Mouse (Mus musculus): ENCODE data around the gene Nav2. TPM values are rescaled to one million over a fixed set of nuclear protein-coding genes. Genes with fewer than 3 reads are reported as not detected.

Nav2 gene
- polyA plus RNA-seq, 1 experiment from 2014 or later: 34.9 TPM

DNA sequence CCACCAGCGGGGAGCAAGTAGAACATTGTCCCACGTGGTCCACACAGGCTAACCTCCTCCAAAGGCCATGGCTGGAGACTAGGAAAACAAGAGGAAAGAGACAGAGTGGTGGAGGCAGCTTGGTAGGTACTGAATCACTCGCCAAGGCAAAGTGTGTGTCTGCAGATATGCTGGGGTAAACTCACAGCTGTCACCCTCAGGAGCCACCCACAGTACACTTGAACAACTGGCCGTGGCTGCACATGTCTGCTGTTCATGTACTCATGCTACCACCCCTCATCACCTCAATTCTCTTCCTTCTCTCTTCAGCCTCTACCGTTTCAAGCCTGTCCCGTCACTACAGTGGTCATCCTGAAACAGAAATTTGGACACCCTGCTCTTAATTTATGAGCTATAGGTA, 393.0 kb downstream of the Nav2 start:
- ATAC-seq (ENCODE audit: insufficient number of reproducible peaks, insufficient read depth, low FRiP score, low read depth): no peak
- H3K4me1 ChIP-seq (ENCODE audit: control insufficient read depth in 2 of 2, insufficient read depth in 2 of 2, low read length in 2 of 2): peaks cover 16 to 37% of the 10 kb centered on the region in 2 experiments
- no peak overlapping the region for H3K4me3 ChIP-seq (ENCODE audit: control insufficient read depth in 1 of 2, insufficient read depth in 1 of 2, low read depth in 1 of 2, low read length in 2 of 2)
- H3K27me3 ChIP-seq (ENCODE audit: control insufficient read depth, insufficient read depth, low read length): peaks cover 7% of the 10 kb centered on the region; the same call in 1 of the 2 replicates
- H3K9me3 ChIP-seq (ENCODE audit: control insufficient read depth, low read length): no peaks in the 10 kb centered on the region
- H3K9ac ChIP-seq (ENCODE audit: low read length): no peak overlapping the region
- no peaks in the 10 kb centered on the region for H3K36me3 ChIP-seq (ENCODE audit: control insufficient read depth, insufficient read depth, low read length)
- WGBS: 57% methylated on average over 6 of the region's 6 CpGs
- no peak overlapping the region for H3K27ac ChIP-seq (replicated peaks in 1 of 2; ENCODE audit: control insufficient read depth in 1 of 2, insufficient read depth in 1 of 2, low read depth in 2 of 2, low read length in 2 of 2)
- H3K4me2 ChIP-seq (ENCODE audit: low read length): no peak overlapping the region

DNA sequence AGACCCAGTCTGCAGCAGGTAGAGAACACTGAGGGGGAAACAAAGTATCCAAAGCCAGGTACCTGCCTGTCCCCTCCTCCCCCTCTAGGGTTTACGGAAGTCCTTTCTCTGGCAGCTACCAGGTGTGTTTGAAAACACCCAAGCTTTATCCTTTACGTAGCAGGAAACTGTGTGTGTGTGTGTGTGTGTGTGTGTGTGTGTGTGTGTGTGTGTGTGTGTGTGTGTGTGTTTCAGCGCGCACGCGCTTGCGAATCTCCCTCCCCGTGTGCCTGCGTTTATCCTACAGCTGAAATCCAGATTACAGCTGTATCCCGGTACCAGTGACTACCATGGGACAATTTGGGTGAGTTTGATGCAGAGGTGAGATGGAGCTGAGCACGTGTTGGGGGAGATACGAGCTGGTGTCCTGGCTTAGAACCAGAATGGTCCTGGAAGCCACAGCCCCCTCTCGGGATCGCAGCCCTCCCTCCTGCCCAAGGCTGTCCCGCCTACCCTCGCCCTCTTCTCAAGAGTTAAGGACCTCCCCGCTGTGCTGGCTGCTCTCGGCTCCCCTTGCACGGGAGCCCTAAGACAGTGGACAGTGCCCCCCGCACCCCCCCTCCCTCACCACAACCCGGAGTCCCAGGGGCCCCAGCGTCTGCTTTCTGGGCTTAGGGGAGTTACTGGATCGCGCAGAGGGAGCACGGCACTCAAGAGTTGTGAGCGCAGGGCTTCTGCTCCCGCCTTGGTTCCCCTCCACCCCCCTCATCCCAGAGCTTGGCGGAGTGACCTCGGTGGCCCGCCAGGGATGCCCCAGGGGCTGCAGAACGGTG, 395.3 kb downstream of the Nav2 start:
- 4% methylated on average over 30 of the region's 31 CpGs for WGBS
- H3K27ac ChIP-seq (replicated peaks in 1 of 2; ENCODE audit: control insufficient read depth in 1 of 2, insufficient read depth in 1 of 2, low read depth in 2 of 2, low read length in 2 of 2): no peak overlapping the region
- peak overlapping the region; percentile 54; the same call in 1 of the 2 replicates for H3K9ac ChIP-seq (ENCODE audit: low read length)
- H3K4me2 ChIP-seq (ENCODE audit: low read length): peak overlapping the region; percentile 78
- peaks cover 7% of the 10 kb centered on the region; the same call in 1 of the 2 replicates for H3K27me3 ChIP-seq (ENCODE audit: control insufficient read depth, insufficient read depth, low read length)
- H3K9me3 ChIP-seq (ENCODE audit: control insufficient read depth, low read length): no peaks in the 10 kb centered on the region
- peak overlapping the region; percentile 21 to 32 for H3K4me3 ChIP-seq (ENCODE audit: control insufficient read depth in 1 of 2, insufficient read depth in 1 of 2, low read depth in 1 of 2, low read length in 2 of 2)
- ATAC-seq (ENCODE audit: insufficient number of reproducible peaks, insufficient read depth, low FRiP score, low read depth): no peak
- H3K4me1 ChIP-seq (ENCODE audit: control insufficient read depth in 2 of 2, insufficient read depth in 2 of 2, low read length in 2 of 2): peaks cover 9 to 21% of the 10 kb centered on the region in 2 experiments; a peak in 3 of 4 replicates
- no peaks in the 10 kb centered on the region for H3K36me3 ChIP-seq (ENCODE audit: control insufficient read depth, insufficient read depth, low read length)

DNA sequence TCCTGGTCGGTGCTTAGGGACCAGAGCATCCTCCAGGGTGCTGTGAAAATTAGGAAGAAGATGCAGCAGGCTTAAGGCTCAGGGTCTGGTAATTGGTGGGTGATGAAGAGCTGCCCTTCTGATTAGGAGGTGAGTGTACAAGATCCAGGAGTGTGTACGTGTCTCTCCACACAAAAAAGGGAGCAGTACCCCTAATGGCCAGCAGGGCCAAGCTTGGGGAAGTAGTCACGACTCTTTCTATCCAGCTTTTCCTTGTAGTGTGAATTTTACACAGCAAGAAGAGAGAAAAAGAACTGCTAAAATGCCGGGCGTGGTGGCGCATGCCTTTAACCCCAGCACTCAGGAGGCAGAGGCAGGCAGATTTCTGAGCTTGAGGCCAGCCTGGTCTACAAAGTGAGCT, 399.2 kb downstream of the Nav2 start:
- Histone ChIP-seq H3K4me1 (ENCODE audit: control insufficient read depth in 2 of 2, insufficient read depth in 2 of 2, low read length in 2 of 2) (peaks cover 4 to 12% of the 10 kb centered on the region in 2 experiments; a peak in 3 of 4 replicates), H3K9me3 (ENCODE audit: control insufficient read depth, low read length) (0 out of 2 replicates have a peak, but pooled peaks cover 3% of the 10 kb centered on the region), H3K4me2 (ENCODE audit: low read length) (no peak overlapping the region), H3K27ac (replicated peaks in 1 of 2; ENCODE audit: control insufficient read depth in 1 of 2, insufficient read depth in 1 of 2, low read depth in 2 of 2, low read length in 2 of 2) (no peak overlapping the region), H3K36me3 (ENCODE audit: control insufficient read depth, insufficient read depth, low read length) (no peaks in the 10 kb centered on the region), H3K9ac (ENCODE audit: low read length) (no peak overlapping the region), H3K27me3 (ENCODE audit: control insufficient read depth, insufficient read depth, low read length) (peaks cover 7% of the 10 kb centered on the region; the same call in 1 of the 2 replicates), H3K4me3 (ENCODE audit: control insufficient read depth in 1 of 2, insufficient read depth in 1 of 2, low read depth in 1 of 2, low read length in 2 of 2) (no peak overlapping the region)
- WGBS: 83% methylated on average over 6 of the region's 6 CpGs
- no peak for ATAC-seq (ENCODE audit: insufficient number of reproducible peaks, insufficient read depth, low FRiP score, low read depth)

DNA sequence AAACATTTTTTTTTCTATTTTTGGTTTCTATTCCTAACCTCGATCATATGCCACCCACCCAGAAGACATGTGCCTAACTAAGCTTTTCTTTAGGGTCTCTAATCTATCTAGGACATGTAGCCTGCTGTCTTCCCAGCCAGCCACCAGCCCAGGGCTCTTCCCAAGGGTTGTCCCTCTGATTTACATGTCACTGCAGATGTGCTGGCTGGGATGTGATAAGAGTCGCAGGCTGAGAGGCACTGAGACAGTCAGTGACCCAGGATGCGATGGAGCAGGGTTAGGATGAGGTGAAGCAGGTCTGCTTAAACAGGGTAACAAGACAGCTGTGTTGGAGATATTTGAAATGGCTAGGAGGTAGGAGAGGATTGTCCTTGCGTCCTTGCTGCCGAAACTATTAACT, 401.2 kb downstream of the Nav2 start:
- Histone ChIP-seq H3K36me3 (ENCODE audit: control insufficient read depth, insufficient read depth, low read length) (no peaks in the 10 kb centered on the region), H3K4me3 (ENCODE audit: control insufficient read depth in 1 of 2, insufficient read depth in 1 of 2, low read depth in 1 of 2, low read length in 2 of 2) (no peak overlapping the region), H3K4me1 (ENCODE audit: control insufficient read depth in 2 of 2, insufficient read depth in 2 of 2, low read length in 2 of 2) (no peaks in the 10 kb centered on the region; a peak in 1 of 4 replicates), H3K27ac (replicated peaks in 1 of 2; ENCODE audit: control insufficient read depth in 1 of 2, insufficient read depth in 1 of 2, low read depth in 2 of 2, low read length in 2 of 2) (no peak overlapping the region), H3K4me2 (ENCODE audit: low read length) (no peak overlapping the region), H3K9me3 (ENCODE audit: control insufficient read depth, low read length) (0 out of 2 replicates have a peak, but pooled peaks cover 3% of the 10 kb centered on the region), H3K9ac (ENCODE audit: low read length) (no peak overlapping the region), H3K27me3 (ENCODE audit: control insufficient read depth, insufficient read depth, low read length) (peaks cover 4% of the 10 kb centered on the region; the same call in 1 of the 2 replicates)
- WGBS: 59% methylated on average over 5 of the region's 5 CpGs
- ATAC-seq (ENCODE audit: insufficient number of reproducible peaks, insufficient read depth, low FRiP score, low read depth): no peak

DNA sequence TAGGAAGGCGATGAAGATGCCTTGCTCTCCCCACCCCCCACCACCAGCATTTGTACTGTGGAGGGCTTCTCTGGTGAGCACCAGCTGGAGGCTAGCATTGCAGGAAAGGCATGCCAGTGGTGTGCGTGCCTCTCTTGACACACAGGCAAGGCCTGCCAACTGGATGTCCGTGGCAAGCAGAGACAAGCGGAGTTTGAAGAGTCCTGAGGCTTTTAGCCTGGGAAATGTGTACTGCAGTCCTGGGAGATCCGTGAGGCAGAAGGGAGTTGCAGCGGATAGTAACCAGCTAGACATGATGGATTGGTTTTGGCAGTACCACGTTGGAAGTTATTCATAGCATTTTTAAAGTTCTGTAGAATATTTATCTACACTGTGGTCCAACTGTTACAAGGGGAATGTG, 405.4 kb downstream of the Nav2 start:
- 75% methylated on average over 7 of the region's 7 CpGs for WGBS
- no peak overlapping the region for H3K4me2 ChIP-seq (ENCODE audit: low read length)
- H3K4me3 ChIP-seq (ENCODE audit: control insufficient read depth in 1 of 2, insufficient read depth in 1 of 2, low read depth in 1 of 2, low read length in 2 of 2): no peak overlapping the region
- no peaks in the 10 kb centered on the region for H3K27me3 ChIP-seq (ENCODE audit: control insufficient read depth, insufficient read depth, low read length)
- no peak overlapping the region for H3K27ac ChIP-seq (replicated peaks in 1 of 2; ENCODE audit: control insufficient read depth in 1 of 2, insufficient read depth in 1 of 2, low read depth in 2 of 2, low read length in 2 of 2)
- ATAC-seq (ENCODE audit: insufficient number of reproducible peaks, insufficient read depth, low FRiP score, low read depth): no peak
- H3K9ac ChIP-seq (ENCODE audit: low read length): no peak overlapping the region
- no peaks in the 10 kb centered on the region; a peak in 1 of 4 replicates for H3K4me1 ChIP-seq (ENCODE audit: control insufficient read depth in 2 of 2, insufficient read depth in 2 of 2, low read length in 2 of 2)
- H3K36me3 ChIP-seq (ENCODE audit: control insufficient read depth, insufficient read depth, low read length): no peaks in the 10 kb centered on the region
- 0 out of 2 replicates have a peak, but pooled peaks cover 3% of the 10 kb centered on the region for H3K9me3 ChIP-seq (ENCODE audit: control insufficient read depth, low read length)

DNA sequence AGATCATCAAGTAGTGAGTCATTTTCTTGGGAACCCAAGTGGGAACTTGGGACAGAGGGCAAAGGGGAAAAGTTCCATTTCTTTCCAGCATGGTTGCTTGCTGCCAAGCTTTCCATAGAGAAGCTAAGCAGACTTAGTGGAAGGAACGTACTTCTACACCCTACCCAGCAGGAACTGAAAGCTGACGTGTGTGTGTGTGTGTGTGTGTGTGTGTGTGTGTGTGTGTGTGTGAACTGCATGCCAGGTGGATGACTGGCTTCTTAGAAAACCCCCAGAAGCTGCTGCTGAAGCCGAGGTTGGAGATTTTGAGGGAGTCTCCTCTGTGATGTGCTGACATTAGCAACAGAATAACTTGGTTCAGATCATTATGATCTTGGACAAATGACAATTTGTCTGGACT, 406.5 kb downstream of the Nav2 start:
- 71% methylated on average over 3 of the region's 3 CpGs for WGBS
- H3K9me3 ChIP-seq (ENCODE audit: control insufficient read depth, low read length): 0 out of 2 replicates have a peak, but pooled peaks cover 3% of the 10 kb centered on the region
- no peak for ATAC-seq (ENCODE audit: insufficient number of reproducible peaks, insufficient read depth, low FRiP score, low read depth)
- H3K4me3 ChIP-seq (ENCODE audit: control insufficient read depth in 1 of 2, insufficient read depth in 1 of 2, low read depth in 1 of 2, low read length in 2 of 2): no peak overlapping the region
- no peaks in the 10 kb centered on the region for H3K36me3 ChIP-seq (ENCODE audit: control insufficient read depth, insufficient read depth, low read length)
- H3K9ac ChIP-seq (ENCODE audit: low read length): no peak overlapping the region
- no peaks in the 10 kb centered on the region for H3K27me3 ChIP-seq (ENCODE audit: control insufficient read depth, insufficient read depth, low read length)
- no peaks in the 10 kb centered on the region; a peak in 1 of 4 replicates for H3K4me1 ChIP-seq (ENCODE audit: control insufficient read depth in 2 of 2, insufficient read depth in 2 of 2, low read length in 2 of 2)
- no peak overlapping the region for H3K4me2 ChIP-seq (ENCODE audit: low read length)
- no peak overlapping the region for H3K27ac ChIP-seq (replicated peaks in 1 of 2; ENCODE audit: control insufficient read depth in 1 of 2, insufficient read depth in 1 of 2, low read depth in 2 of 2, low read length in 2 of 2)

DNA sequence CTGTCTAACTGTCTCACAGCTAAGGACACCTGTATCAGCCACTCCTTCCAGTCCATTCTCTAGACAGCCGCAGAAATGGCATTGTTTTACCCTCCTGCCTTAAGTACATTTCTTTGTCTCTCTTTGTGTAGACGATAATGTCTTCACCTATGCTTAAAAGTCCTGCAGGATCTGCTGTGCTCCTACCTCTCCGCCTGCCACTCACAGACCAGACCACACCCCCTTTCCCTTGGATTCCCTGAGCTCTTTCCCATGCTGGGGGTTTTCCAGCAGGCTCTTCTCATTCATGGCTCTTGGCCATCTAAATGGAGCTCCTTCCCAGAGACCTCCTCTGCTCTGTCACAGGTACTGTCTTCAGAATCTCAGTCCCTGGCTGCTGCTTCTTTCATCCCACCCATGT, 408.1 kb downstream of the Nav2 start:
- no peak for ATAC-seq (ENCODE audit: insufficient number of reproducible peaks, insufficient read depth, low FRiP score, low read depth)
- Histone ChIP-seq H3K4me3 (ENCODE audit: control insufficient read depth in 1 of 2, insufficient read depth in 1 of 2, low read depth in 1 of 2, low read length in 2 of 2) (no peak overlapping the region), H3K4me2 (ENCODE audit: low read length) (no peak overlapping the region), H3K4me1 (ENCODE audit: control insufficient read depth in 2 of 2, insufficient read depth in 2 of 2, low read length in 2 of 2) (peaks cover 7 to 9% of the 10 kb centered on the region in 2 experiments), H3K9me3 (ENCODE audit: control insufficient read depth, low read length) (0 out of 2 replicates have a peak, but pooled peaks cover 3% of the 10 kb centered on the region), H3K27ac (replicated peaks in 1 of 2; ENCODE audit: control insufficient read depth in 1 of 2, insufficient read depth in 1 of 2, low read depth in 2 of 2, low read length in 2 of 2) (no peak overlapping the region), H3K36me3 (ENCODE audit: control insufficient read depth, insufficient read depth, low read length) (no peaks in the 10 kb centered on the region), H3K9ac (ENCODE audit: low read length) (no peak overlapping the region), H3K27me3 (ENCODE audit: control insufficient read depth, insufficient read depth, low read length) (no peaks in the 10 kb centered on the region)
- WGBS: 81% methylated on average over 3 of the region's 3 CpGs
